Mouse (Mus musculus): ENCODE measurements around the gene Lce1b. TPM values are rescaled to one million over a fixed set of nuclear protein-coding genes. Genes with fewer than 3 reads are reported as not detected.

Lce1b gene
- total RNA-seq (2023): not detected

DNA sequence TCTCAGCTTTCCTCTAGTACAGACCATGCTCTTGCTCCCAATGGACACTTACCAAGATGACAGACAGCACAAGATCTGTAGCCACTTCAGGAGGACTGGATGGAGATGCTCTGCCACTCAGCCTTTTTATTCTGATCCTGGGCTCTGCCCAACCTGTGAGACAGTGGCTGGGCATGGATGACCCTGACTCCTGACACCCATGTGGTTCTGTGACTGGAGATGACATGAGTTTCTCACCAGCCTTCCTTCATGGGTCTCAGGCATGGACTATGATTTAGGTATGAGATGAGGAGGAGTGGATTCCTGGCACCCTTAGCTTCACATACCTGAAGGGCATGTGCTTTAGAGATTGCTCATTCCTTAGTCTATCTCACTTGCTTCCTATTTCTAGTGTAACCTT lies at the start of gene Lce1b:
Gene Lce1b, minus strand, starts transcription at position 101 of the 400 bp plus-strand sequence.

DNA sequence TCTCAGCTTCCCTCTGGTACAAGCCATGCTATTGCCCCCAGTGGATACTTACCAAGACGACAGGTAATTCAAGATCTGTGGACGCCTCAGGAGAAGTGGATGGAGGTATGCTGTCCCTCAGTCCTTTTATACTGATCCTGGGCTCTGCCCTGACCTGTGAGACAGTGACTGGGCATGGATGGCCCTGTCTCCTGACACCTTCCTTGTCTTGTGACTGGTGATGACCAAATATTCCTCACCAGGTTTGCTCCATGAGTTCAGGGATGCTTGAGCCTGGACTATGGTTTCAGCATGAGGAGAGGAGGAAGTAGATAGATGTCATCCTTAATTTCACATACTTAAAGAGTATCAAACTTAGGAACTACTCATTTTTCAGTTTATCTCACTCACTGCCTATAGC lies 30.4 kb upstream of the Lce1b start, which contains the start of gene Lce1d:
Gene Lce1d, minus strand, starts transcription at position 101 of the 400 bp plus-strand sequence.

DNA sequence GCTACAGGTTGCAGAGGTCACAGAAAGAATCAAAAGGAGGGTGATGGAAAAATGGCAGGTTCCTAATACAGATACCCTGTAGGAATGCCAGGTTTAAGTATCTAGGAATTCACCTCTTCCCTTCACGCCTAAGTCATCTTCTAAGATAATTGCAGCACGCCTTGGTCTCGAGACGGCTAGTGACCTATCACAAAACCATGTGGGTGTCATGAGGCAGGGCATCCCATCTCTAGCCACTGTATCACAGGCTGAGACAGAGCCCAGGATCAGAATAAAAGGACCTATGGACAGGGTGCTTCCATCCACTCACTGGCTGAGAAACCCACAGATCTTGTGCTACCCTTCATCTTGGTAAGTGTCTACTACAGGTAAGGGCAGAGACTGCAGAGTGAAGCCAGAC lies 22.2 kb upstream of the Lce1b start, which contains the start of gene Lce1c:
Gene Lce1c, plus strand, starts transcription at position 301 of the 400 bp plus-strand sequence.

DNA sequence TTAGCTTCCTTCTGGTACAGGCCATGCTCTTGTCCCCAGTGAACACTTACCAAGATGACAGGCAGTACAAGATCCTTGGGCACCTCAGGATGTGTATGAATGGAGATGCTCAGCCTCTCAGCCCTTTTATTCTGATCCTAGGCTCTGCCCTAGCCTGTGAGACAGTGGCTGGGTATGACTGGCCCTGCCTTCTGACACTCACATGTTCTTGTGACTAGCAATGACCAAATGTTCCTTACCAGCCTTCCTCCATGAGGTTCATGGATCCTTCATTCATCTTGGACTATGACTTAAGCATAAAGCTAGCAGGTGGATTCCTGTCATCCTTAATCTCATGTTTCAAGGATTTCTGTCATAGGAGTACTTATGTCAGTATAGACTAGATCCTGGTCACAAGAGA lies 13.5 kb upstream of the Lce1b start, which contains the start of gene Lce1a2:
Gene Lce1a2, minus strand, starts transcription at position 101 of the 400 bp plus-strand sequence.

DNA sequence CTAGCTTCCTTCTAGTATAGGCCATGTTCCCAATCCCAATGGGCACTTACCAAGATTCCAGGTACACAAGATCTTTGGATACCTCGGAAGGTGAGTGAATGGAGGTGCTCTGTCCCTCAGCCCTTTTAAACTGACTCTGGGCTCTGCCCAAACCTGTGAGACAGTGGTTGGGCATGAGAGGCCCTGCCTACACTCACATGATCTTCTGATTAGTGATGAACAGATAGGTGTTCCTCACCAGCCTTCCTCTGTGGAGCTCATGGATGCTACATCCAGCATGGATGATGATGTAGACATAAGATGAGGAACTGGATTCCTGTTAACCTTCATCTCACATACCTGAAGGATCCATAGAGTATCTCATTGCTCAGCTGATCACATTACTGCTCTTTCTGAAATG lies 8.5 kb downstream of the Lce1b start, which contains the start of gene Lce1a1:
Gene Lce1a1, minus strand, starts transcription at position 101 of the 400 bp plus-strand sequence.

DNA sequence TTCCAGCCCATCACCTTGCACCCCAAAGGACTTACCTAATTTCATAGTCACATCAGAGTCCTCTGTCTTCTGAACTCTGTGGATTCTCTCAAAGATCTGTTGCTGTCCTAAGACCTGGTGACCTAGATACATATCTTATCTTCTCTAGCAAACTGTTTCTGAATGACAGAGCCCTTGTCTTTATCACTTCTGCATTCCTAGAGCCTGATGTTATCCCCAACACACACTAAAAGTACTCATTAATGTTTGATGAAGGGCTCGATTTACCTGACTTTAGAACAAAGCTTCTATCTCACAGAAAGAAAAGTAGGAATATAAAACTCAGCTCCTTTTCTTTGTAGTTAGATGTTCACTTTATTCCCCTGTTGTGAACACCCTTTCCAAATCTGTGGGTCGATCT lies 35.2 kb downstream of the Lce1b start, which contains the start of gene Lce6a:
Gene Lce6a, minus strand, starts transcription at position 101 of the 400 bp plus-strand sequence.

DNA sequence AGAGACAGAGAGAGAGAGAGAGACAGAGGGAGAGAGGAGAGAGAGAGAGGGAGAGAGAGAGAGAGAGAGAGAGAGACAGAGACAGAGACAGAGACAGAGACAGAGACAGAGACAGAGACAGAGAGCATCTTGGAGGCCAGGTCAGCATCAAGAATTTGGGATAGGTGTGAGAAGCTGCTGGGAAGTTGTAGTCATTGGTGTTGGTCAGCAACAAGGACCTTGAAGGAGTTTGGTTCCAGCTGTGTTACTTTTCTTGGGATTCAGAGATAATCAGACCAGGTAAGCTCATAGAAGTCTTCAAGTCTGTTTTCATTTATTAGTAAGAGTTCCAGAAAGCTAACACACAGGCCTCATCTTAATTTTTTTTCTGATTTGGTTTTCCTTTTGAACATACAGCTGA lies 49.3 kb downstream of the Lce1b start, which contains the start of gene 2210017I01Rik:
Gene 2210017I01Rik, minus strand, starts transcription at position 101 of the 400 bp plus-strand sequence.

Other genes with a start within 250 kb of the Lce1b start
- gene Sprr2i, start 248.9 kb downstream of the Lce1b start, total RNA-seq (2023): not detected
- not detected for gene Sprr2j-ps, start 238.8 kb downstream of the Lce1b start, total RNA-seq (2023)
- under 1 TPM in 1 of 2 experiments, not detected in 1; 0.90 TPM for gene Gm9774, start 227.5 kb downstream of the Lce1b start, total RNA-seq (2023)
- not detected for gene Sprr2k, start 224.3 kb downstream of the Lce1b start, total RNA-seq (2023)
- not detected for gene Sprr1b, start 218.1 kb downstream of the Lce1b start, total RNA-seq (2023)
- not detected for gene Sprr3, start 198.2 kb downstream of the Lce1b start, total RNA-seq (2023)
- not detected for gene Sprr1a, start 171.0 kb downstream of the Lce1b start, total RNA-seq (2023)
- gene Sprr4, start 156.4 kb downstream of the Lce1b start, total RNA-seq (2023): not detected
- not detected for gene 2310046K23Rik, start 122.4 kb downstream of the Lce1b start, total RNA-seq (2023)
- gene Ivl, start 83.2 kb downstream of the Lce1b start, total RNA-seq (2023): not detected
- not detected for gene Smcp, start 67.9 kb downstream of the Lce1b start, total RNA-seq (2023)
- gene 2210017I01Rik, start 49.4 kb downstream of the Lce1b start, total RNA-seq (2023): not detected
- not detected for gene Lce6a, start 35.3 kb downstream of the Lce1b start, total RNA-seq (2023)
- gene Lce1a1, start 8.6 kb downstream of the Lce1b start, total RNA-seq (2023): not detected
- not detected for gene Lce1a2, start 13.4 kb upstream of the Lce1b start, total RNA-seq (2023)
- not detected for gene Lce1c, start 22.3 kb upstream of the Lce1b start, total RNA-seq (2023)
- not detected for gene Lce1d, start 30.3 kb upstream of the Lce1b start, total RNA-seq (2023)
- gene Lce1e, start 52.1 kb upstream of the Lce1b start, total RNA-seq (2023): not detected
- gene Lce1f, start 63.4 kb upstream of the Lce1b start, total RNA-seq (2023): not detected
- not detected for gene Gm38119, start 82.2 kb upstream of the Lce1b start, total RNA-seq (2023)
- not detected for gene Lce1g, start 95.4 kb upstream of the Lce1b start, total RNA-seq (2023)
- gene Lce1h, start 108.1 kb upstream of the Lce1b start, total RNA-seq (2023): not detected
- not detected for gene Lce1i, start 122.0 kb upstream of the Lce1b start, total RNA-seq (2023)
- gene Lce1j, start 133.6 kb upstream of the Lce1b start, total RNA-seq (2023): not detected
- not detected for gene Lce1k, start 151.0 kb upstream of the Lce1b start, total RNA-seq (2023)
- gene Kprp, start 170.3 kb upstream of the Lce1b start, total RNA-seq (2023): not detected
- gene Lce1l, start 194.4 kb upstream of the Lce1b start, total RNA-seq (2023): not detected
- not detected for gene 2310050C09Rik, start 213.3 kb upstream of the Lce1b start, total RNA-seq (2023)

All from T-cell, adult 66 days (primary cell).